Mouse (Mus musculus) heart, embryonic 14.5 days (tissue): ENCODE results near the gene Ccdc141. TPM values are rescaled to one million over a fixed set of nuclear protein-coding genes. Genes with fewer than 3 reads are reported as not detected.

ENCODE experiments used
- microRNA-seq: library from miRNA; unstranded; fragments of <30 nt; microRNA quantifications from one replicate; pipeline ENCODE4, GENCODE M21; 2016
- polyA plus RNA-seq: library from polyadenylated mRNA; unstranded; fragments of >200 nt; fragmentation: Nextera tagmentation; extraction: Ambion mirVana; gene quantifications from 2 replicates; pipeline ENCODE4 v1.2.1, GENCODE M21; 2014

The Ccdc141 gene
- polyA plus RNA-seq, 1 experiment from 2014 or later: 213 TPM

Small RNAs within 50 kb of the gene (microRNA-seq; reads per million reads assigned to microRNA genes)
- gene Gm44360: not detected

Other genes with a start within 250 kb of the Ccdc141 start
- 706 and 736 TPM in 2 replicates for gene Ttn, start 188.1 kb downstream of the Ccdc141 start, polyA plus RNA-seq
- gene Sestd1, start 110.0 kb upstream of the Ccdc141 start, polyA plus RNA-seq: 14.8 and 15.2 TPM in 2 replicates